Mouse (Mus musculus): ENCODE measurements around the gene Edil3.

GRCm38 (mm10) chr13:89012500-89012899 is 191.2 kb downstream of the Edil3 start:
- TF ChIP-seq CTCF (IDR thresholded peaks at IDR 0.05; ENCODE audit: low read depth, low read length), result no peak
- no peak for TF ChIP-seq POLR2A (IDR thresholded peaks at IDR 0.05; ENCODE audit: borderline replicate concordance, low read depth, low read length)
